Mouse (Mus musculus) inflammation-experienced regulatory T-cells, adult 6 months (primary cell): ENCODE data around the gene A930002H24Rik. TPM values are rescaled to one million over a fixed set of nuclear protein-coding genes. Genes with fewer than 3 reads are reported as not detected.

Experiments used
- ATAC-seq: one replicate; pipeline ENCODE4 v1.8.0; 2017
- polyA plus RNA-seq, 3 experiments: library from polyadenylated mRNA; unstranded; fragments of 100-300 nt; shearing (Covaris generic); gene quantifications; one replicate each; pipeline ENCODE4 v1.2.1; 2017

Gene A930002H24Rik
- polyA plus RNA-seq, 3 experiments from 2014 or later: not detected

GRCm38 (mm10) chr17:63831550-63831949 is 32.0 kb downstream of the A930002H24Rik start:
- no peak for ATAC-seq

- ATAC-seq: no peak
Observed at GRCm38 (mm10) chr17:63828561-63829332, 34.8 kb downstream of the A930002H24Rik start.

GRCm38 (mm10) chr17:63826767-63827166 is 36.8 kb downstream of the A930002H24Rik start:
- no peak for ATAC-seq

GRCm38 (mm10) chr17:63826196-63826595 is 37.4 kb downstream of the A930002H24Rik start:
- no peak for ATAC-seq

- no peak for ATAC-seq
Observed at GRCm38 (mm10) chr17:63824141-63824540, 39.5 kb downstream of the A930002H24Rik start.

- ATAC-seq: no peak
Observed at GRCm38 (mm10) chr17:63818444-63819027, 45.1 kb downstream of the A930002H24Rik start.

- ATAC-seq: no peak
Observed at GRCm38 (mm10) chr17:63813552-63813951, 50.0 kb downstream of the A930002H24Rik start.

Other genes starting within 250 kb of the A930002H24Rik start
- under 1 TPM in 1 of 3 experiments, not detected in 2; 0.91 TPM for gene Fer, start 729 bp downstream of the A930002H24Rik start, polyA plus RNA-seq